Mouse (Mus musculus): ENCODE results near the gene Rufy3.

- TF ChIP-seq CTCF (IDR thresholded peaks at IDR 0.05; ENCODE audit: low read depth, low read length) (no peak), POLR2A (IDR thresholded peaks at IDR 0.05; ENCODE audit: insufficient read depth, low read length) (no peak)
Observed at GRCm38 (mm10) chr5:88602030-88602429, 37.2 kb downstream of the Rufy3 start.
